Mouse (Mus musculus) heart, adult 2 months (tissue): Measurements from ENCODE around the gene Cryba1. TPM values are rescaled to one million over a fixed set of nuclear protein-coding genes. Genes with fewer than 3 reads are reported as not detected.

Experiments
- DNase-seq, 2 experiments: peaks; one replicate each; pipeline ENCODE4 v3.0.0; 2021
- H3K27ac ChIP-seq: fragments of 200-600 bp; 2 replicates; pipeline ENCODE4 v1.8.1; 2022
- H3K27me3 ChIP-seq: fragments of 200-500 bp; 2 replicates; pipeline ENCODE4 v1.6.1; 2012; ENCODE audit warnings: mild to moderate bottlenecking, low read length, inconsistent platforms, mixed read lengths; ENCODE audit not compliant: control insufficient read depth, insufficient read depth
- H3K36me3 ChIP-seq: fragments of 200-500 bp; 2 replicates; pipeline ENCODE4 v1.6.1; 2012; ENCODE audit warnings: low read length, inconsistent platforms; ENCODE audit not compliant: control insufficient read depth, insufficient read depth
- H3K4me1 ChIP-seq: fragments of 200-500 bp; 2 replicates; pipeline ENCODE4 v1.6.1; 2011; ENCODE audit warnings: low read length; ENCODE audit not compliant: control insufficient read depth, insufficient read depth
- H3K4me3 ChIP-seq: fragments of 200-600 bp; 2 replicates; pipeline ENCODE4 v1.8.1; 2022
- H3K79me2 ChIP-seq: fragments of 200-500 bp; replicated peaks from 2 replicates; pipeline ENCODE4 v1.6.1; 2012; ENCODE audit warnings: mild to moderate bottlenecking, inconsistent platforms, low read length, moderate library complexity, mixed read lengths; ENCODE audit not compliant: control insufficient read depth, insufficient read depth
- H3K9ac ChIP-seq: fragments of 200-500 bp; 2 replicates; pipeline ENCODE4 v1.6.1; 2012; ENCODE audit warnings: low read depth, mild to moderate bottlenecking, control low read depth, inconsistent platforms, low read length, mixed read lengths
- CTCF ChIP-seq: fragments of 200-600 bp; IDR thresholded peaks from 2 replicates; pipeline ENCODE4 v1.8.1; 2022; ENCODE audit warnings: antibody characterized with exemption, mild to moderate bottlenecking, moderate library complexity
- EP300 ChIP-seq: fragments of 200-500 bp; IDR thresholded peaks from 2 replicates; pipeline ENCODE4 v1.6.1; 2011; ENCODE audit warnings: low read depth, low read length, control low read depth; ENCODE audit not compliant: insufficient read depth
- POLR2A ChIP-seq: fragments of 200-500 bp; IDR thresholded peaks from 2 replicates; pipeline ENCODE4 v1.6.1; 2011; ENCODE audit warnings: mild to moderate bottlenecking, low read depth, low read length, control low read depth; ENCODE audit not compliant: insufficient read depth
- WGBS: fragments of 180-500 bp; shearing (Covaris S2); methylation state at CpG from one replicate; pipeline ENCODE4 v1.1.7; 2018; 5-methylcytosine and 5-hydroxymethylcytosine counted together
- intact Hi-C: fragments of 180-260 bp; cut with DNase I; formaldehyde crosslinking; loops from one replicate; pipeline ENCODE4 v1.15.1; 2025
- polyA plus RNA-seq: library from polyadenylated mRNA; depleted of rRNA; stranded (reverse); fragments of >200 nt; gene quantifications from 2 replicates; pipeline ENCODE4 v1.2.3, GENCODE M21; 2012
- total RNA-seq, 2 experiments: library from RNA; stranded (reverse); gene quantifications; 2 replicates each; pipeline ENCODE4 v1.2.3; 2021

Gene Cryba1
- total and polyA plus RNA-seq, 3 experiments = not detected

DNA sequence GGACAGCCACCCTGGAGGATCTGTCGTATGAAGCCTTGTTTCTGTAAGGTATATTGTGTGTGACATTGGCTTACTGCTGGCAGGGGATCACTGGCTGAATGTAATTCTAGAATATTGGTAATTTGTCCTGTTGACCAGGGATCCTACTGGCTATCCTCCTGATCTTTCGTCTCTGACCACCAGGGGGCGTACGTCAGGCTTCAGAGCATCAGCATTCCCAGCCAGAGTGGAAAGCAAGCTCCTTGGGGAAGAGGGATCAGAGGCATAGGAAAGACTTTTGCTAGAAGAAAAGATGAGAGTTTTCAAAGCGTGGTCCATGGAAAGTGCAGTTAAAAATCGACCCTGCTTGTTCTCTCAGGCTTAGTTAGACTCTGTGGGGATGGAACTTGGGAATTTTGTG, 12.2 kb upstream of the Cryba1 start:
- intact Hi-C loops = loop anchor here (1.0 to 2.0 kb wide), 3 partner anchors 26 to 79 kb away; partner anchors contain the start of gene Myo18a
- no peak for TF ChIP-seq POLR2A
- TF ChIP-seq EP300 = 0 out of 2 replicates have a peak, but pooled peaks have one; percentile 53
- TF ChIP-seq CTCF = no peak; the same call in 1 of the 2 replicates
- WGBS = 2% methylated on average over 6 of the region's 6 CpGs
- Histone ChIP-seq H3K79me2 (no peaks in the 10 kb centered on the region), H3K9ac (no peak overlapping the region), H3K36me3 (no peaks in the 10 kb centered on the region), H3K27me3 (no peaks in the 10 kb centered on the region), H3K27ac (no peak overlapping the region), H3K4me1 (no peaks in the 10 kb centered on the region; the same call in 1 of the 2 replicates), H3K4me3 (no peak overlapping the region)
- DNase-seq = peak; percentile 77 to 84

DNA sequence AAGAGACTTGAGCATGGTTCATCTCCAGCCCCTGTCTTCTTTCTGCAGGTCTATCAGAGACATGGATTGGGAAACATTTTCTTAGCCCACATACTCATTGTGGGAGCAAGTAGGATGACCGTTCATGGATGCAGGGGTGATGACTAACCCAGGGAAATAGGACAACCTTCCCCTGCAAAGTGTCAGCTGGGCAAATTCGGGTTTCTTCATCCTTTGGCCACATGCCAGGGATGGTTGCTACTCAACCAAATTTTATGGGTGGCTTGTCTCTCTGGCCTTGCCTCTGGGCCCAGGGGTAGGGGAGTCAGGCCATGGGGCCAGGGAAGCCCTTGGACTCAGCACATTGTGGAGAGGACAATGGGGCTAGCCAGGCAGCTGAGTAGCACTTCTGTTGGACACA, 3.5 kb upstream of the Cryba1 start:
- no peak for TF ChIP-seq CTCF
- no peak for TF ChIP-seq EP300
- TF ChIP-seq POLR2A = no peak
- no peaks in the 10 kb centered on the region for H3K4me1 ChIP-seq
- no peak for DNase-seq
- no peaks in the 10 kb centered on the region for H3K36me3 ChIP-seq
- 71% methylated on average over 2 of the region's 2 CpGs for WGBS
- H3K9ac ChIP-seq = no peak overlapping the region
- no peaks in the 10 kb centered on the region for H3K27me3 ChIP-seq
- no peak overlapping the region for H3K27ac ChIP-seq
- intact Hi-C loops = no loop called here
- H3K4me3 ChIP-seq = no peak overlapping the region
- H3K79me2 ChIP-seq = no peaks in the 10 kb centered on the region

DNA sequence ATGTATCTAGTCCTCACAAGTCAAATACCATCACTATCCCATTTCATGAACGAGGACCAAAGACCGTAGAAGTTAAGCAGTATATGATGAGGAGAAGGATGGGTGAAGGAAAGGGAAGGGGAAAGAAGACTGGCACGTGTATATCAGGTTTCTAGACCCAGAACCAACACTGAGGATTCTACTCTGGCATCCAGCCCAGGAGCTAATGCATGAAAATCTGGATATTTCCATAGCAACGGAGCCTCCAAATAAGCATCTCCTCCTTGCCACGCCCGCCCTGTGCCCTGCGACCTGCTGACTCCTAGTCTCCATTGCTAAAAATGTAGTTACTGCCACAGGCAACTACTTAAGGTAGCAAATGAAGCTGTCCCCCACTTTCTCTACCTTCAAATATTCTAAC, 317 bp downstream of the Cryba1 start:
- intact Hi-C loops = no loop called here
- WGBS = 83% methylated on average over 7 of the region's 7 CpGs
- Histone ChIP-seq H3K36me3 (no peaks in the 10 kb centered on the region), H3K79me2 (no peaks in the 10 kb centered on the region), H3K4me3 (no peak overlapping the region), H3K27ac (no peak overlapping the region), H3K27me3 (no peaks in the 10 kb centered on the region), H3K4me1 (no peaks in the 10 kb centered on the region), H3K9ac (no peak overlapping the region)
- TF ChIP-seq EP300 = no peak
- no peak for TF ChIP-seq CTCF
- no peak for TF ChIP-seq POLR2A
- DNase-seq = no peak

DNA sequence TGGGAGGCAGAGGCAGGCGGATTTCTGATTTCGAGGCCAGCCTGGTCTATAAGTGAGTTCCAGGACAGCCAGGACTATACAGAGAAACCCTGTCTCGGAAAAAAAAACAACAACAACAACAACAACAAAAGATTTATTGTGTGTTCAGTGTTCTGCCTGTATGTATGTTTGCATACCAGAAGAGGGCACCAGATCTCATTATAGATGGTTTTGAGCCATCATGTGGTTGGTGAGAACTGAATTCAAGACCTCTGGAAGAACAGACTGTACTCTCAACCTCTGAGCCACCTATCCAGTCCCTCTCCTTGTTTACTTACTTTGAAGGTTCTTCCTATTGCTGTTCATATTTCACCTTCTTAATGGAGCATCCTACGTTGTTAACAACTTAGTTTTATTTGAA, 3.7 kb downstream of the Cryba1 start:
- Histone ChIP-seq H3K4me3 (no peak overlapping the region), H3K79me2 (no peaks in the 10 kb centered on the region), H3K36me3 (no peaks in the 10 kb centered on the region; the same call in 1 of the 2 replicates), H3K9ac (no peak overlapping the region), H3K27ac (no peak overlapping the region), H3K4me1 (no peaks in the 10 kb centered on the region), H3K27me3 (no peaks in the 10 kb centered on the region)
- 92% methylated on average over 4 of the region's 4 CpGs for WGBS
- intact Hi-C loops = no loop called here
- TF ChIP-seq CTCF = peak; percentile 28; the same call in 1 of the 2 replicates
- no peak for TF ChIP-seq POLR2A
- no peak for TF ChIP-seq EP300
- DNase-seq = no peak

DNA sequence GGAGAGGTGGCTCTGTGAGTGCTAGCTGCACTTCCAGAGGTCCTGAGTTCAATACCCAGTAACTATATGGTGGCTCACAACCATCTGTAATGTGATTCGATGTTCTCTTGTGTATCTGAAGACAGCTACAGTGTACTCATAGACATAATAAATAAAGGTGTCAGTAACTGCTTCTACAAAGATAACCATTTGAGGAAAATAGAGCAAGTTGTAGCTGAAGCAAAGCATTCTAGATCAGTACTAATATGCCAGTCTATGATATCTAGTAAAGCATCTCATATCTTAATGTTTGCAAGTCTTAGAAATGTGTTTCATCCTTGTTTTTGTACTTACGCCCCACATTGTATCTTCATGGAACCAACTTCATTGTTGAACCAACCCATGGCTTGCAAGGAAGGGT, 6.0 kb downstream of the Cryba1 start:
- 87% methylated on average over 2 of the region's 2 CpGs for whole genome bisulfite sequencing
- H3K79me2 ChIP-seq = no peaks in the 10 kb centered on the region
- H3K4me1 ChIP-seq = no peaks in the 10 kb centered on the region
- no peaks in the 10 kb centered on the region for H3K27me3 ChIP-seq
- intact Hi-C loops = no loop called here
- no peak overlapping the region for H3K4me3 ChIP-seq
- no peaks in the 10 kb centered on the region; the same call in none of the 2 replicates for H3K36me3 ChIP-seq
- no peak overlapping the region for H3K9ac ChIP-seq
- DNase-seq = no peak
- no peak overlapping the region for H3K27ac ChIP-seq
- TF ChIP-seq CTCF (no peak), EP300 (no peak), POLR2A (no peak)

DNA sequence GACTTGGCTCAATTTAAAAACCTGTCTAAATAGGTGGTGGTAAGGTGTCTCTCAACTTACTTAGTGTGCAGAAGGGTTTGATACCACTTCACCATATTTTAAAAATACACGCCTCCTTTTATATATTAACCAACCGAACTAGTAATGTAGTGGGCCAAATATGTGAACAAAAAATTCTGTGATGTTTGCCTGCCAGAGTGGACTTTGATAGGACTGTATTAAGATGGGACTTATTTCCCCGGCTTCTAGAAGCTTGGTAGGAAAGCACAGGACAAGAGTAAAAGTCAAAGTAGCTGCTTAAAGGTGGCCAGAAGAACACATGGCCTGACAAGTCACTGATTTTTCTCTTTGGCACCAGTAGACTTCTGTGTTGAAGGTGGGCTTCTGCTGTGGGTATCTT, 11.3 kb downstream of the Cryba1 start:
- intact Hi-C loops = no loop called here
- no peak for TF ChIP-seq POLR2A
- TF ChIP-seq EP300 = no peak
- TF ChIP-seq CTCF = no peak
- H3K4me3 ChIP-seq = no peak overlapping the region
- DNase-seq = no peak
- H3K9ac ChIP-seq = no peak overlapping the region
- no peak overlapping the region for H3K27ac ChIP-seq
- 92% methylated on average over 3 of the region's 3 CpGs for WGBS
- H3K27me3 ChIP-seq = no peaks in the 10 kb centered on the region
- no peaks in the 10 kb centered on the region for H3K79me2 ChIP-seq
- peaks cover 3% of the 10 kb centered on the region for H3K4me1 ChIP-seq
- peaks cover 13% of the 10 kb centered on the region for H3K36me3 ChIP-seq
